Mouse (Mus musculus) stomach, embryonic 14.5 days (tissue): ENCODE data around the gene Slc35e4. TPM values are rescaled to one million over a fixed set of nuclear protein-coding genes. Genes with fewer than 3 reads are reported as not detected.
A peak's percentile ranks its signal among the peaks of the same experiment; 100 is the strongest.
"Not testable (repeated sequence)": the region's sequence is repeated elsewhere in the genome, so short reads cannot be mapped to it uniquely, and the experiment has no call there.

Experiments used
- ATAC-seq: fragments of 200-750 bp; cut with Nextera tagmentation; 2 replicates; pipeline ENCODE4 v1.8.0; 2017; ENCODE audit warnings: low read depth, moderate TSS enrichment; ENCODE audit not compliant: insufficient number of reproducible peaks, insufficient read depth, low FRiP score
- H3K27ac ChIP-seq: fragments of 300-500 bp; sonication (generic); 2 replicates; pipeline ENCODE4 v1.5.1; 2014; ENCODE audit warnings: mild to moderate bottlenecking, low read length, moderate library complexity, mixed read lengths
- H3K27me3 ChIP-seq: fragments of 300-500 bp; sonication (generic); 2 replicates; pipeline ENCODE4 v1.6.1; 2014; ENCODE audit warnings: low read length, control low read depth, mixed read lengths; ENCODE audit not compliant: control insufficient read depth, insufficient read depth
- H3K36me3 ChIP-seq: fragments of 300-500 bp; sonication (generic); 2 replicates; pipeline ENCODE4 v1.6.1; 2014; ENCODE audit warnings: mild to moderate bottlenecking, control low read depth, low read length, moderate library complexity, mixed read lengths; ENCODE audit not compliant: control insufficient read depth, insufficient read depth
- H3K4me1 ChIP-seq: fragments of 300-500 bp; sonication (generic); 2 replicates; pipeline ENCODE4 v1.6.1; 2014; ENCODE audit warnings: low read length, control low read depth, mixed read lengths; ENCODE audit not compliant: control insufficient read depth, insufficient read depth
- H3K4me2 ChIP-seq: fragments of 300-500 bp; sonication (generic); replicated peaks from 2 replicates; pipeline ENCODE4 v1.6.1; 2014; ENCODE audit warnings: low read depth, low read length, control low read depth
- H3K4me3 ChIP-seq: fragments of 300-500 bp; sonication (generic); 2 replicates; pipeline ENCODE4 v1.5.1; 2014; ENCODE audit warnings: low read depth, low read length, control low read depth
- H3K9ac ChIP-seq: fragments of 300-500 bp; sonication (generic); replicated peaks from 2 replicates; pipeline ENCODE4 v1.6.1; 2014; ENCODE audit warnings: low read depth, mild to moderate bottlenecking, control low read depth, low read length, moderate library complexity, mixed read lengths
- H3K9me3 ChIP-seq: fragments of 300-500 bp; sonication (generic); 2 replicates; pipeline ENCODE4 v1.6.1; 2016; ENCODE audit warnings: low read depth, low read length, control low read depth; ENCODE audit not compliant: control insufficient read depth
- WGBS: fragments of 180-500 bp; shearing (Covaris S2); extraction: QIAGEN DNeasy Blood & Tissue Kit; methylation state at CpG from one replicate; pipeline ENCODE4 v1.1.7; 2014; 5-methylcytosine and 5-hydroxymethylcytosine counted together
- polyA plus RNA-seq: library from polyadenylated mRNA; unstranded; fragments of >200 nt; fragmentation: Nextera tagmentation; extraction: Ambion mirVana; gene quantifications from 2 replicates; pipeline ENCODE4 v1.2.1, GENCODE M21; 2014

The Slc35e4 gene
- polyA plus RNA-seq, 1 experiment from 2014 or later: 3.7 TPM

DNA sequence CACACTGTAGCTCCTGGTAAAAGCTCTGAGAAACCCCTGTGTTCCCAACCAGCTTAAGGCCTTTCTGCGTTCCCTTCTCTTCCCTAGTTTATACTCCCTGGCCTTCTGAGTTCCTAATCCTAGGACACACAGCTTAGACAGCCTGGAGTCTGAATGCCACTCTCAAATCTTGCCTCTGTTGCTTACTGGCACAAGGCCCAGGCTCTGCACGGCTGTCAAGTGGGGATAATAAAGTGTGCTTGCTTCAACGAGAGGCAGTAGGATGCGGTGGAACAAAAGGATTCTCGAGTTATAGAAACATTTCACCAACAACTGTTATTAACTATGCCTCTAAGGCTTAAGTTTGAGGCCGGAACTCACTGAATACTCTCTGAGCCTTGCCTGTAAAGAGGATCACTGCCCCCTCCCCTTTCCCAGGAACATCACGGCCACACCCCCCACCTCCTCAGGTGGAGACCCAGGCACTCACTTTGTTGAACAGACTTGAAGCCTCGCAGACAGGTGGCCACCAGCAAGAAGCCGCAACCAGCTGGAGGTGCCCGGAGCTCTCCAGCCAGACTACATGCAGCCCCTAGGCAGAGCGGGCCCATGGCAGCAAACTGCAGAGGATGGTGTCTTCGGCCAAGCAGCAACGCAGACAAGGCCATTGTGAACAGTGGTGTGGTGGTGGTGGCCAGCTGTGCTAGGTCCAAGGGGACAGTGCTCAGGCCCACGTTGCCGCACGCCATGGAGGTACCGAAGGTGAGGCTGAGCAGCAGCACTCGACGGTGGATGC is 2.2 kb downstream of the Slc35e4 start:
- Histone ChIP-seq H3K9me3 (no peaks in the 10 kb centered on the region), H3K4me2 (peak overlapping the region; percentile 71), H3K27ac (no peak overlapping the region), H3K9ac (no peak overlapping the region), H3K4me3 (peak overlapping the region; percentile 54), H3K4me1 (peaks cover 12% of the 10 kb centered on the region; the same call in 1 of the 2 replicates), H3K27me3 (0 out of 2 replicates have a peak, but pooled peaks cover 4% of the 10 kb centered on the region), H3K36me3 (no peaks in the 10 kb centered on the region)
- 24% methylated on average over 19 of the region's 19 CpGs for WGBS
- ATAC-seq: no peak

GRCm38 (mm10) chr11:3911440-3911839 is 3.0 kb downstream of the Slc35e4 start:
- not testable (repeated sequence) for ATAC-seq, H3K4me2 ChIP-seq, H3K27ac ChIP-seq, H3K36me3 ChIP-seq, H3K9ac ChIP-seq, H3K27me3 ChIP-seq, H3K9me3 ChIP-seq, H3K4me3 ChIP-seq
- WGBS: 87% methylated on average over 6 of the region's 6 CpGs
- H3K4me1 ChIP-seq: peaks cover 12% of the 10 kb centered on the region; the same call in 1 of the 2 replicates

DNA sequence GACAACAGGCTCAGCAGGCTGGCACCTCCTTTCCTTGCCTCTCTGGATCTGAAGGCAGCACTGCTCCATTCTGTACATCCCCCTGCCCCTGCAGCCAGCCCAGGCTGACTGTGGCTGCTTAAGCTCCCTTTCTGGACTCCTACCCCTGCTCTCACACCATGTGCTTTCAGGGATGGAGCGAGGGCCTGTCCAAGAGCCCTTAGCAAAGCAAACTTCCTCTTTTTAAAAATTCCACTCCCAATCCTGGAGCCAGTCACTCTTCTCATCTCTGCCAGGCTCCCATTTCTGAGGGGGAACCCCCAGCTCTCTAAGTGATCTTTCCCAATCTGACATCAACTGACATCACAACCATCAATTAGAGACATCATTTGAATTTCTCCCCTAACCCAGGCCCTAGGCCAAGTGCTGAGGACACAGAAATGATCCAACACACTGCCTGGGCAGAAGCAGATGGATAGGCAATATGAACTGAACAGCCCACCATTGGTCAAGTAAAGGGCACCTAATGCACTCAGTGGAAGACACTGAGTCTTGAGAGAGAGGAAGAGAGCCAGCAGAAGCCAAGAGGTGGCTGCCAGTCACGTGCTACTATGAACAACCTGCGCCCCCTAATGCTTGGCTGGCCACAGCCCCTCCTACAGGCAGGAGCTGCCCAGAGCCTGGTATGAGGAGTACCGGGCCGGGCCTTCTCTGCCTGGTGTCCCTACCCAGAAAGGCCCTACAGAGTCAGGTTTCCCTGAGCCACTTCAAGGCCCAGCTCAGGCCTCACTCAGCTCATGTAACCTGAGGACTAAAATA is 3.8 kb downstream of the Slc35e4 start:
- no peak for ATAC-seq
- no peak overlapping the region for H3K4me3 ChIP-seq
- no peak overlapping the region for H3K9ac ChIP-seq
- peaks cover 12% of the 10 kb centered on the region; the same call in 1 of the 2 replicates for H3K4me1 ChIP-seq
- H3K9me3 ChIP-seq: no peaks in the 10 kb centered on the region
- no peaks in the 10 kb centered on the region for H3K36me3 ChIP-seq
- no peak overlapping the region for H3K27ac ChIP-seq
- 0 out of 2 replicates have a peak, but pooled peaks cover 4% of the 10 kb centered on the region for H3K27me3 ChIP-seq
- no peak overlapping the region for H3K4me2 ChIP-seq
- 69% methylated on average over 5 of the region's 5 CpGs for WGBS

DNA sequence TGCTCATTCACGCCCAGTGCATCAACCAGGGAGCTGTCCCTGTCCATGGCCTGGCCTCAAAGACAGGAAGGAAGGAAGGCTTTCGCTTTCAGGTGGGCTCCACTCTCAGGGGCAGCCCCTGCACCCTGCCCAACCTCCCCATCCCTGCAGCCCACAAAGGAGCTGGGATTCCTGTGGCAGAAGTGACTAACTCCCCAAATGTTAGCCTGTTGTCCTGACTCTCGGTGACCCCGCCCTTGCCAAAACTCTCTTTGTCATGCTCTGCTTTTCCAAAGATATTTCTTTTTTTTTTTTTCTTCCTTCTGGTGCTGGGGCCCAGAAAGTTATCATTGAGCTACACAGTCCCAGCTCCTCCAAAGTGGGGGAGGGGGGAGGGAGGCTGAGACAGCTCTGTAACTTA is 5.2 kb downstream of the Slc35e4 start:
- H3K4me2 ChIP-seq: no peak overlapping the region
- H3K4me1 ChIP-seq: peaks cover 12% of the 10 kb centered on the region; the same call in 1 of the 2 replicates
- H3K9me3 ChIP-seq: no peaks in the 10 kb centered on the region
- 81% methylated on average over 4 of the region's 4 CpGs for WGBS
- no peak for ATAC-seq
- 0 out of 2 replicates have a peak, but pooled peaks cover 4% of the 10 kb centered on the region for H3K27me3 ChIP-seq
- no peak overlapping the region for H3K4me3 ChIP-seq
- H3K36me3 ChIP-seq: no peaks in the 10 kb centered on the region
- no peak overlapping the region for H3K27ac ChIP-seq
- no peak overlapping the region for H3K9ac ChIP-seq

DNA sequence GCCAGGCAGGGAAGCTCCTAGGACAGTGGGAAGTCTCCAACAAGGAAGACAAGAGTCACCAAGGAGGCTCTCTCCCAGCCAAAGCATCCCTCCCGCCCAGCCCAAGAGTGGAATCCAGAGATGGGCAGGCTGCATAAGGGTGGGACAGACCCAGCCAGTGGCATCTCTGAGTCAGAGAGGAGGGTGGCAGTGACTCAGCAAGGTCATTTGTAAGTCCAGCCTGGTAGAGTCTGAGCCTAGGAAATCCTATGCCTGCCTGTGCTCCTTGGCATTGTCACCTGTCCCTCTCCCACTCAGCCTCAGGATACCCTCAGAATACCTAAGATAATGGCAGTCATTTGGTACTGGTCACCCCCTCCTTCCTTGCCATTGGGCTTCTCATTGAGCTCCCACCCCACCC is 9.0 kb downstream of the Slc35e4 start:
- Histone ChIP-seq H3K4me3 (no peak overlapping the region), H3K9ac (no peak overlapping the region), H3K27ac (no peak overlapping the region), H3K9me3 (no peaks in the 10 kb centered on the region), H3K4me1 (no peaks in the 10 kb centered on the region), H3K36me3 (no peaks in the 10 kb centered on the region), H3K27me3 (no peaks in the 10 kb centered on the region), H3K4me2 (no peak overlapping the region)
- no peak for ATAC-seq
- WGBS: 94% methylated on average over 1 of the region's 1 CpGs

GRCm38 (mm10) chr11:3904673-3905072 is 9.8 kb downstream of the Slc35e4 start:
- Histone ChIP-seq H3K9me3 (no peaks in the 10 kb centered on the region), H3K27ac (no peak overlapping the region), H3K4me3 (no peak overlapping the region), H3K36me3 (no peaks in the 10 kb centered on the region), H3K4me2 (no peak overlapping the region), H3K4me1 (no peaks in the 10 kb centered on the region), H3K27me3 (no peaks in the 10 kb centered on the region), H3K9ac (no peak overlapping the region)
- WGBS: 80% methylated on average over 6 of the region's 6 CpGs
- no peak for ATAC-seq

DNA sequence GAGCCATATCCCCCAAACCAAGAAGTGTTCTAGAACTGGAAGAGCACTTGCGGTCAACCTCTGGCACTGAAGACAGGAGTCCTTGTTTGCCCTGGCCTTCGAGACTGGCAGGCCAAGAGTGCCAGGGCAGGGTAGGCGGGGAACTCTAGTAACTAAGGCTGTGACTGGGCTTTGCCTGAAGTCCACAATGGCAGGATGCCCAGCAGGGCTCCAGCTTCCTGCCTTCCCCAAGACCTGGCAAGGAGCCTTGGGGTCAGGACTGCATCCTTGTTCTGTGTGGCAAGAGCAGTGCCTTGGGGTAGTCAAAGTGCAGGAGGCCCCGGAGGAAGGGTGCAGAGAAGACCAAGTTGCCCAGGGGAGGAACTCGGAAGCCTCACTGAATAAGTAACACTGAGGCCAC is 11.4 kb downstream of the Slc35e4 start:
- no peaks in the 10 kb centered on the region for H3K27me3 ChIP-seq
- H3K27ac ChIP-seq: no peak overlapping the region
- no peak overlapping the region for H3K9ac ChIP-seq
- WGBS: 90% methylated on average over 5 of the region's 5 CpGs
- no peaks in the 10 kb centered on the region for H3K36me3 ChIP-seq
- ATAC-seq: no peak
- H3K9me3 ChIP-seq: no peaks in the 10 kb centered on the region
- H3K4me2 ChIP-seq: no peak overlapping the region
- H3K4me3 ChIP-seq: no peak overlapping the region
- no peaks in the 10 kb centered on the region for H3K4me1 ChIP-seq

- Histone ChIP-seq H3K4me1 (no peaks in the 10 kb centered on the region), H3K4me3 (no peak overlapping the region), H3K27me3 (no peaks in the 10 kb centered on the region), H3K9me3 (no peaks in the 10 kb centered on the region), H3K36me3 (no peaks in the 10 kb centered on the region), H3K27ac (no peak overlapping the region), H3K4me2 (no peak overlapping the region), H3K9ac (no peak overlapping the region)
- 81% methylated on average over 3 of the region's 3 CpGs for WGBS
- ATAC-seq: no peak
Observed at GRCm38 (mm10) chr11:3902516-3902915, 11.9 kb downstream of the Slc35e4 start.
